Mouse (Mus musculus): ENCODE results near the gene Egfl8.
A peak's percentile ranks its signal among the peaks of the same experiment; 100 is the strongest.

The Egfl8 gene

DNA sequence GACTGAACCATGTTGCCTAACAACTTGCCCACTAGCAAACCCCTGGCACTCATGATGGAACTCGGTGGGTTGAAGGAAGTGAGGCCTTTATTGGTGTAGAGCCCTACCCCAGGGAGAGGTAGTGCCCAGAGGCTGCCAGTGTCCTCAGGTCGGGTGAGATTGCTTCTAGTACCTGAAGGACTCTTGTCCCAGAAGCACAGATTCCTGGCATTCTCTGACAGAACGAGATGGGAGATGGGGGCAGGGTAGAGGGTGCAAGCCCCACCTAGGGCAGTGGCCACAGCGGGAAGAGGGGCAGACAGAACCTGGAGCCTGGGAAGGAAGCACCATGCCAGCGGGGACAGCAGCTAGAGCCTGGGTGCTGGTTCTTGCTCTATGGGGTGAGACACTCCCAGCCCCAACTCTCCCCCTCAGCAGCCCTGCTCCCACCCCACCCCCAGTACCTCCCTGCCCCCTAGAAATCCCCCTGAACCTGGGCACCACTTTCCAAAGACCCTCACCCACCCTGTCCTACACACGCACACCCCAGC, 18.1 kb downstream of the Egfl8 start, which contains the start of gene Ager:
Gene Ager (plus strand): TSS at position 297 of the 530 bp plus-strand sequence.
- no peak for DNase-seq (ENCODE audit: low spot score in 2 of 2)

GRCm38 (mm10) chr17:34596098-34596497, 19.7 kb downstream of the Egfl8 start:
- DNase-seq (ENCODE audit: low spot score in 2 of 2), result no peak

- DNase-seq (ENCODE audit: low spot score in 2 of 2), result no peak
Observed at GRCm38 (mm10) chr17:34593752-34594525, 21.8 kb downstream of the Egfl8 start.

DNA sequence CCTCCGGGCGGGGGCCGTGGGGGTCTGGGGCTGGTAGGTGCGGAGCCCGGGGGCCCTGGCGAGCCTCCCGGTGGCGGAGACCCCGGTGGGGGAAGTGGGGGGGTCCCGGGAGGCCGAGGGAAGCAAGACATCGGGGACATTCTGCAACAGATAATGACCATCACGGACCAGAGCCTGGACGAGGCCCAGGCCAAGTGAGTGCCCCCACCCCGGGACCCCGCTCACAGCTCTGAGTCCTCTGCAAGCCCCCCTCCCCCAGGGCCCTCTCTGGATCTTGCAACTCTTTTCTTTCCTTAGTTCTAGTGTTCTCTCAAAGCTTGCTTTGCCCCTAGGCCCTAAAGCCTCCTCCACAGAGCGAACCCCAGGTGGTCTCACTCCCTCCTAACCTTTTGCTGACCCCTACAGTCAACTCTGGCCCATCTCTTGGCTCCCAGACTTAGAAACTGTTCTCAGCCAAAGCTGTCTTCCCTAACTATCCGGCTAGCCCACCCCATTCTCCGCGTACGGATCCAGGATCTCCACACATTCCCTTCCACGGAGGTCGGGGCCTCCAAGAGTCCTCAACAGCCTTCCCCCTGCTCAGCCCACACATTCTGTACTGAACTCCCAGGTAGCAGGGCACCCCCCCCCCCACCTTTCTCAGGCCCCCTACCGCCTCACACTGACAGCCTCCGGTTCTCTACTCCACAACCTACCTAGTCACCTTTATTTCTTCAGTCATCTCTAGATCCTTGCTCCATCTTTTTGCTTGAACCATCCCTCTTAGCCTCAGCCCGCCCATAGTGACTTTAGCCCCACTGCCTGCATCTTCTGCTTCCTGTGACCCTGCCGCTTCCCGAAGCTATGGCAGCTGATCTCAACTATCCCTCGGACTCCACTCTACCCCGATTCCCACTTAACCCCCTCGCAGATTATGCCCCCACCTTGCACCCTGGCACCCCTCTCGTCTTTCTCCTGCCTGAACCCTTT, 22.9 kb downstream of the Egfl8 start:
- no peak for DNase-seq (ENCODE audit: low spot score in 2 of 2)

DNA sequence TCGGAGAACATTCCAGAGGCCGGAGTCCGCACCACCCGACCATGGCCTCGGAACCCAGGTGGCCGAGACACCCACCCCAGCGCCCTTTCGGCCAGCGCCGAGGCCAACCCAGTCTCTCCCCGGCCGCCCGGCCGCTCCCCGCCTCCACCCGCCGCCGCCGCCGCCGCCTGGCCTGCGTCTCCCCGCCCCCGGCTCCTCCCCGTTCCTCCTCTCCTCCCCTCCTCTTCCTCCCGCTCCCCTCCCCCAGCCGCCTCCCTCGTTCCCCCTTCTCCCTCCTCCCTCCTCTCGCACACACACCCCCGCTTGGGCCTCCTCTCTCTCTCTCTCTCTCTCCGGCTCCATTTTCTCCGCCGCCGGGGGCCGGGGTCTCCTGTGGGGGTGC, 23.8 kb downstream of the Egfl8 start:
- peak; percentile 38 to 66 for DNase-seq (ENCODE audit: low spot score in 2 of 2)

DNA sequence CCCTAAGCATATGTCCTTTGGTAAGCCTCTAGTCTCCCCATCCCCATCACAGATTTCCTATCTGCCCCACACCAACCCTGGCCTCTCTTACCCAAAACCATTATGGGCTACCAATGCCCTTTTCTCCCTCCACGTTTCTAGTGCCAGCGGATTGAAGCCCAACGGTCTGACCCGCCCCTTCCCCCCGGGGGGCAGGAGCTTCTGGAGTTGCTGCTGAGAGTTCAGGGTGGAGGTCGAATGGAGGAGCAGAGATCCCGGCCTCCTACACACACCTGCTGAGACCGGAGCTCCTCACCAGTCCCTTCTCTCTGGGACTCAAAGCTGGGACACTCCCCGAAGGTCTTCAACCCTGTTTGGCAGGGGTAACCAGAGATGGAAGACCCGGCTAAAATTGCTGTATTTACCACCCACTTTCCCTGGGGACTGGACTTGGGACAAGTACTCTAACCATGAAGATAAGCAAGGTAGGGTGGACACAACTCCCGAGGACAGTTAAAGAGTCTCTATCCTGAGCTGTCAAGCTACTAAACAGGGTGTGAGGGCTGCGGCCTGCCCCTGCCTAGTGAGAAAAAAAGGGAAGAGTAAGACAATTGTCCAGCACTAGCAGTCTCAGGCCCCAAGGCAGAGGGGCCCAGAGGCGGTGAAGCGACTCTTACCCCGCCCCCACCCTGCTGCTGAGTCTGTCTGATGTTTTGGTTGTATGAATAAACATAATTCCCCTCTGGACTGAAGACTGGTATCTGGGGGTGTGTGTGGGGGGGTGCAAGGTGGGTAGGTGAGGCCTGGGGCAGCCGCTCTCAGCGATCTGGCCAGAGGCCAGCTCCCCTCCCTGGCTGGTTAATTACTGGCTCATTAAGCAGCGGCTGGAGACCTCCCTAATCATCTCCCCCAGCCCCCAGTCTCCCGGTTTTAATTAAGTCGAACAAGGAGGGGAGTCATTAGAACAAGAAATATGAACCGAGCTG, 24.5 kb downstream of the Egfl8 start, which contains the start of gene Pbx2:
Gene Pbx2 (plus strand): TSS at position 238 of the 965 bp plus-strand sequence.
- DNase-seq (ENCODE audit: low spot score in 2 of 2), result no peak

- no peak for DNase-seq (ENCODE audit: low spot score in 2 of 2)
Observed at GRCm38 (mm10) chr17:34590154-34590987, 25.4 kb downstream of the Egfl8 start.

DNA sequence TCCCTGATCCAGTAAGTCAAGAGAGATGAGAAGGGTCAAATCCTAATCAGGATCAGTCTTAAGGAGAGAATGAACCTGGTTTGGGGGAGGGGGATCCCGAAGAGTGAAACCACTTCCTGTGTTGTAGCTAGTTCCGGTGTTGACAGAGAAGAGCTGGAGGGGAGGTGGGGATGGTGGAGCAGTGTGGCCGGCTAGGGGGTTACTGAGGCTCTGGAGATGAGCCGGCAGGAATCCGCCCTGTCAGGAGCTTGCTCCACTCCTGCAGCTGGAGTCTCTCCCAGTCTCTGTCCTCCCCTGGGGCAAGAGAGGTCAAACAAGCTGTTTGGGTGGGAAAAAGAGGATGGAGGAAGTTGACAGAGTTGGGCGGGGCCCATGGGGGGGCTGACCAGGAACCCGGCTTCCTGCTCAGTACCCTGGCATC, 26.1 kb downstream of the Egfl8 start, which contains the start of gene Gpsm3:
Gene Gpsm3 (plus strand): TSS at position 126 of the 421 bp plus-strand sequence.
- DNase-seq (ENCODE audit: low spot score in 2 of 2), result peak; percentile 60 to 61

DNA sequence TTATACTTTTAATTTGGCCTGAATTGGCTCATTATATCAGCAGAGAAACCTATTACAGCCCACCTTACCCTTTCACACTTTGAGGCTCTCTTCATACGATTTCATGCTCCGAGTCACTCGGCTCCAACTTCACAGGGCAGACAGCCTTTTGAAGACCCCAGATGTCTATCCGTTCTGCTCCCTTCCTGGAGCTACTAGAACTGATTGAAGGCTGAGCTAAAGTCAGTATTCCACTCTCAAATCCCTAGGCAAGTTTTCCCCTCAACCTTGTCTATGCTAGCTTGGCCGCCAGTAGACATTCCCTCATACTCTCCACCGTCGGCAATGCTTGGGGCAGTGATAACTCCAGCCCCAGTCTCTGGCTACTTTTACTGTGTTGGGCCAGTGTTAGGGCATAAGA, 26.6 kb downstream of the Egfl8 start:
- DNase-seq (ENCODE audit: low spot score in 2 of 2), result no peak

GRCm38 (mm10) chr17:34588767-34589166, 27.0 kb downstream of the Egfl8 start:
- DNase-seq (ENCODE audit: low spot score in 2 of 2), result no peak

- no peak for DNase-seq (ENCODE audit: low spot score in 2 of 2)
Observed at GRCm38 (mm10) chr17:34587814-34588213, 28.0 kb downstream of the Egfl8 start.

DNA sequence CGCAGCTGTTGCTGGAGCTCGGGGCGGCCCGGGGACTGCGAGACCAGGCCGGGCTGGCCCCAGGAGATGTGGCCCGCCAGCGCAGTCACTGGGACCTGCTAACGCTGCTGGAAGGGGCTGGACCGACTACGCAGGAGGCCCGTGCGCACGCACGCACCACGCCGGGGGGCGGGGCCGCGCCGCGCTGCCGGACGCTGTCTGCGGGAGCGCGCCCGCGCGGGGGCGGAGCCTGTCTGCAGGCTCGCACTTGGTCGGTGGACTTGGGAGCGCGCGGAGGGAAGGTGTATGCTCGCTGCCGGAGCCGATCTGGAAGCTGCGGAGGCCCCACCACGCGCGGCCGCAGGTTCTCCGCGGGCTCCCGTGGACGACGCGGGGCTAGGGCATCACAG, 28.4 kb downstream of the Egfl8 start:
- DNase-seq (ENCODE audit: low spot score in 2 of 2), result peak; percentile 94 to 95

DNA sequence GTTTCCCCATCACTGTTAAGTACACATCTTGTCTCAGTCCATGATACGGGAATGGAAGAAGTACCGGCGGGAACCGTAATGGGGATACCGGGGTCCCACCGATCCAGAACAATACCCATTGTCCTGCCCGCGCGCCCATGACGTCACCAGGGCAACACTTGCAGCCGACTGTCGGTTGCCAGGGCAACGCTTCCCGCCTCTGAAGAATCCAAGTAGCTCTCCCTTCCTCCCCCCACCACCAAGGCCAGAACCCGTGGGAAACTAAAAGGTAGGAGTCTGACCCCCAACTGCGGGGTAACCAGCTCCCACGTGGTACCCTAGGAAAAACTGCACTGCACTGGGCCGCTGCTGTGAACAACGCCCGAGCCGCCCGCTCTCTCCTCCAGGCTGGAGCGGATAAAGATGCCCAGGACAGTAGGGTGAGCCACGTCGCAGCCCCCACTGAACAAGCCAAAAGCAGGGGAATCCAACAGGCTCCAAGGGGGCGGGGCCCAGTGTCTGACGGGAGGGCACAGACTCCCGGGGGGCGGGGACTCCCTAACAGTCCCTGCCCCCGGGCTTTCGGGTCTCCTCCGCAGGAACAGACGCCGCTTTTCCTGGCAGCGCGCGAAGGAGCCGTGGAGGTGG, 28.9 kb downstream of the Egfl8 start:
- DNase-seq (ENCODE audit: low spot score in 2 of 2), result peak; percentile 60 to 63

DNA sequence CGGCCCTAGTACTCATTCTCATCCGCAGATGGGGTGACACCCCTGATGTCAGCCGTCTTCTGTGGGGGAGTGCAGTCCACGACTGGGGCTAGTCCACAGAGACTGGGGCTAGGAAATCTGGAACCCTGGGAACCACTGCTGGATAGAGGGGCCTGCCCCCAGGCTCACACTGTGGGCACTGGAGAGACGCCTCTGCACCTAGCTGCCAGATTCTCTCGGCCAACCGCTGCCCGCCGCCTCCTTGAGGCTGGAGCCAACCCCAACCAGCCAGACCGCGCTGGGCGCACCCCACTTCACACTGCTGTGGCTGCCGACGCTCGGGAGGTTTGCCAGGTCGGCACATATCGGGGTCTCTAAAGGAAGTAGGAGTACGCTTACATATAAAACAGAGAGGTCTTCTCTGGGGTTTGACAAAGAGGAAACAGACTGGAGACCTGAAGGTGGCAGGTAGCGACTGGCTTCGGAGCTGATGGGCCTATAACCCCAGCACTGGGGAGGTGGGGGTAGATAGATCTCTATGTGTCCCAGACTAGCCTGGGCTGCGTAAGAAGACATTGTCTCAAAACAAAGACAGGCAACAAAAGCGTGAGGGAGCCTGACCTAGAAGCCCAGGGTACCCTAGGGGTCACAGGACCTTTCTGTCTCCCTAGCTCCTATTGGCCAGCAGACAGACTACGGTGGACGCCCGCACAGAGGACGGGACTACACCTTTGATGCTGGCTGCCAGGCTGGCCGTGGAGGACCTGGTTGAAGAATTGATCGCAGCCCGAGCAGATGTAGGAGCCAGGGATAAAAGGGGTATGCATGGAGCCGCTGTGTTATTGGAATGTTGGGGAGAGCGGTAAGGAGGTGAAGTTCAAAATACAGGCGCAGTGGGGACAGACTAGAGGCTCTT, 29.6 kb downstream of the Egfl8 start:
- no peak for DNase-seq (ENCODE audit: low spot score in 2 of 2)

DNA sequence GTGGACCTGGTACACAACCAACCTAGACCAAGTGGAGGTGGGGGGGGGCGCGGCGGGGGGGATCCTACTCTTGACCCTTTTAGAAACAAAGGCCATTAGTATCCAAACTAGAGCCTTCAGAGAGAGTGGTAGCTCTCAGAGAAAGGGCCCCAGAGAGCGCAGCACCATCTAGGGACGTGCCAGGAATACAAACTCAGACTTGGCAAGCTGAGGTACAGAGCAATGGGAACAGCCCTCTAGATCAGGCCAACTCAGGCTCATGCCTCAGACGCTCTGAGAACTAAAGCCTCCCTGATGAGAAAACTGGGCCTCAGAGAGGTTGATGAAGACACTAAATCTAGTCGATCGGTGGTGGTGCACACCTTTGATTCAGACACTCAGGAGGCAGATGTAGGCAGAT, 30.6 kb downstream of the Egfl8 start:
- no peak for DNase-seq (ENCODE audit: low spot score in 2 of 2)

GRCm38 (mm10) chr17:34583819-34584218, 32.0 kb downstream of the Egfl8 start:
- no peak for DNase-seq (ENCODE audit: low spot score in 2 of 2)

GRCm38 (mm10) chr17:34583397-34583796, 32.4 kb downstream of the Egfl8 start:
- DNase-seq (ENCODE audit: low spot score in 2 of 2), result no peak

DNA sequence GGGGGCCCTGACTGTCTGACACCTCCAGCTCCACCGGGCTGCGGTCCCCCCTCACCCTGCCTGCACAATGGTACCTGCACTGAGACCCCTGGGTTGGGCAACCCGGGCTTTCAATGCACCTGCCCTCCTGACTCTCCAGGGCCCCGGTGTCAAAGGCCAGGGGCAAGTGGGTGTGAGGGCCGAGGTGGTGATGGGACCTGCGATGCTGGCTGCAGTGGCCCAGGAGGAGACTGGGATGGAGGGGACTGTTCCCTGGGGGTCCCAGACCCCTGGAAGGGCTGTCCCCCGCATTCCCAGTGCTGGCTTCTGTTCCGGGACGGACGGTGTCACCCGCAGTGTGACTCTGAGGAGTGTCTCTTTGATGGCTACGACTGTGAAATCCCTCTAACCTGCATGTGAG, 33.2 kb downstream of the Egfl8 start:
- no peak for DNase-seq (ENCODE audit: low spot score in 2 of 2)

DNA sequence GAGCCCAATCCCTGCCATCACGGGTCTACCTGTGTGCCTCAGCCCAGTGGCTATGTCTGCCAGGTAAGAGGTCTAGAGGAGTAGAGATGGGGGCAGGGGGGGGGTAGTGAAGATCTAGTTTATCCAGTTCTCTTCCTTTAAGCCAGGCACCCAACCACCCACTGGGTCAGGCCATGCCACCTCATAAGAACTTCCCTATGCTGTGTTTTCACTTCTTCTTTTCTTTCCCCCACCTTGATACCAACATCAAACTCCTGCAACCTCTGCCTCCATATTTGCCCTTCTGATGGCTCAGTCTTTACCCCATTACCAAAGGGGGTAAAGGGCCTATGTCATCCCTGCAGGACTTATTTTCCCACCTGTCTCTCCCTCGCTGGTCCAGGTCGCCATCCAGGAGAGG, 37.7 kb downstream of the Egfl8 start:
- DNase-seq (ENCODE audit: low spot score in 2 of 2), result peak in 1 of 2 experiments; percentile 54

Data from natural killer cell, adult 2 months (primary cell).